Mouse (Mus musculus): ENCODE measurements around the gene Cdcp2. TPM values are rescaled to one million over a fixed set of nuclear protein-coding genes. Genes with fewer than 3 reads are reported as not detected.

The Cdcp2 gene
- total and polyA plus RNA-seq, 3 experiments = not detected

DNA sequence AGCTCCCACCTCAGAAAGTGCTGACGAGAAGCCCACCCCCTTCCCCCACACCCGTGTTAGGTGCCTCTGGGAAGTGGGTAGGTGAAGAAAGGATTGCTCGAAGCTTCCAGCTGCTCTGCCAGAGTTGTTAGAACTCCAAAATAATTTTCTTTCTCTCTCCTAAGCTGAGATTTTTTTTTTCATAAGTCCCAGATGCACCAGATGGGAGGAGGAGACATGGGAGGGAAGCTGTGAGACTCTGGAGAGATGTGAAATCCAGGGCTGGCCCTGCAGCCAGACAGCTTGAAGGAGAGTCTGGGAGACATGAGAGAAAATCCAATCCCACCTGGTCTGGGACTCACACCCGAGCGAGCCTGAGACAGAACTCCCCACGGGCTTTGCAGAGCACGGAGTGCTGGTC is 27.7 kb downstream of the Cdcp2 start:
- no peaks in the 10 kb centered on the region for H3K9me3 ChIP-seq (replicated peaks; ENCODE audit: insufficient read depth, low read length)
- no peaks in the 10 kb centered on the region for H3K79me2 ChIP-seq (ENCODE audit: control insufficient read depth, insufficient read depth, low read length, poor library complexity)
- H3K4me3 ChIP-seq (ENCODE audit: control insufficient read depth in 1 of 2, insufficient read depth in 1 of 2, low read depth in 2 of 2, low read length in 2 of 2) = no peak overlapping the region
- DNase-seq (ENCODE audit: low read depth, low spot score) = no peak
- no peak overlapping the region for H3K9ac ChIP-seq (ENCODE audit: control insufficient read depth, low read depth, low read length, poor library complexity, severe bottlenecking)
- no peak overlapping the region for H3K27ac ChIP-seq (ENCODE audit: control insufficient read depth, low read depth, low read length)
- H3K36me3 ChIP-seq (ENCODE audit: control insufficient read depth in 1 of 2, insufficient read depth in 2 of 2, low read length in 2 of 2) = no peaks in the 10 kb centered on the region; a peak in 1 of 4 replicates
- peaks cover 0 to 2% of the 10 kb centered on the region in 2 experiments; a peak in 1 of 4 replicates for H3K27me3 ChIP-seq (ENCODE audit: control insufficient read depth in 1 of 2, insufficient read depth in 2 of 2, low read length in 2 of 2)
- TF ChIP-seq USF2 (IDR thresholded peaks at IDR 0.05; ENCODE audit: borderline replicate concordance in 1 of 2, insufficient read depth in 1 of 2, low read depth in 1 of 2, low read length in 2 of 2) = no peak
- no peak for TF ChIP-seq TCF12 (IDR thresholded peaks at IDR 0.05; ENCODE audit: low read depth, low read length)
- TF ChIP-seq GATA1 (IDR thresholded peaks at IDR 0.05; ENCODE audit: low read depth, low read length) = no peak
- no peak for TF ChIP-seq SIN3A (IDR thresholded peaks at IDR 0.05; ENCODE audit: low read length)
- TF ChIP-seq NELFE (IDR thresholded peaks at IDR 0.05; ENCODE audit: low read depth, low read length) = no peak
- TF ChIP-seq POLR2AphosphoS5 (IDR thresholded peaks at IDR 0.05; ENCODE audit: borderline replicate concordance, low read depth, low read length) = no peak
- TF ChIP-seq RCOR1 (IDR thresholded peaks at IDR 0.05; ENCODE audit: low read depth, low read length) = no peak
- TF ChIP-seq HCFC1 (IDR thresholded peaks at IDR 0.05; ENCODE audit: low read depth, low read length) = no peak
- peaks cover 0 to 2% of the 10 kb centered on the region in 2 experiments; a peak in 1 of 4 replicates for H3K4me1 ChIP-seq (ENCODE audit: control insufficient read depth in 1 of 2, insufficient read depth in 2 of 2, low read length in 2 of 2)

DNA sequence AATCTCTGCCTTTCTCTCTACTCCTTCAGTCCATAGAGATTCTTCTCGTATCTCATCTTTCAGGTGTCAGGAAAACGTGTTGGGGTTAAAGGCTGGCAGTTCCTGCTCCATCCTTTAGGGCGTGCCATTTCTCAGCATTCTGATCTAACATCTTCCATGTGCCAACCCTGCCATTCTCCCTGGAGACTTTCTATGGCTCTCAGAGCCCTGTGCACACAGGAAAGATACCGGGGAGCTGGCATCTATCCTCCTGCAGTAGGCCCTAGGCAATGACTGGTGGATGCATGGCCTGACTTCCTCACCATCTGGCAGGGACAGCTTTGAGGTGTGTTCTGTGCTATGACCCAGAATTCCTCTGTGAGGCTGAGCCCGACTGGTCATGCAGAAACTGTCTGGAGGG is 28.4 kb downstream of the Cdcp2 start:
- Histone ChIP-seq H3K36me3 (ENCODE audit: control insufficient read depth in 1 of 2, insufficient read depth in 2 of 2, low read length in 2 of 2) (no peaks in the 10 kb centered on the region; a peak in 1 of 4 replicates), H3K27ac (ENCODE audit: control insufficient read depth, low read depth, low read length) (no peak overlapping the region), H3K9ac (ENCODE audit: control insufficient read depth, low read depth, low read length, poor library complexity, severe bottlenecking) (no peak overlapping the region), H3K79me2 (ENCODE audit: control insufficient read depth, insufficient read depth, low read length, poor library complexity) (no peaks in the 10 kb centered on the region), H3K4me3 (ENCODE audit: control insufficient read depth in 1 of 2, insufficient read depth in 1 of 2, low read depth in 2 of 2, low read length in 2 of 2) (no peak overlapping the region), H3K4me1 (ENCODE audit: control insufficient read depth in 1 of 2, insufficient read depth in 2 of 2, low read length in 2 of 2) (peaks cover 0 to 2% of the 10 kb centered on the region in 2 experiments; a peak in 1 of 4 replicates), H3K27me3 (ENCODE audit: control insufficient read depth in 1 of 2, insufficient read depth in 2 of 2, low read length in 2 of 2) (peaks cover 0 to 2% of the 10 kb centered on the region in 2 experiments; a peak in 1 of 4 replicates), H3K9me3 (replicated peaks; ENCODE audit: insufficient read depth, low read length) (no peaks in the 10 kb centered on the region)
- DNase-seq (ENCODE audit: low read depth, low spot score) = no peak
- TF ChIP-seq MYB (IDR thresholded peaks at IDR 0.05; ENCODE audit: low read depth, low read length) (no peak), SIN3A (IDR thresholded peaks at IDR 0.05; ENCODE audit: low read length) (no peak), SMC3 (IDR thresholded peaks at IDR 0.05; ENCODE audit: low read depth, low read length) (0 out of 2 replicates have a peak, but pooled peaks have one; percentile 14)

GRCm38 (mm10) chr4:107126389-107126788 is 29.7 kb downstream of the Cdcp2 start:
- TF ChIP-seq BHLHE40 (IDR thresholded peaks at IDR 0.05; ENCODE audit: borderline replicate concordance, low read depth, low read length) (no peak), GATA1 (IDR thresholded peaks at IDR 0.05; ENCODE audit: low read depth, low read length) (no peak), ZMIZ1 (IDR thresholded peaks at IDR 0.05; ENCODE audit: low read depth, low read length) (no peak), E2F4 (IDR thresholded peaks at IDR 0.05; ENCODE audit: borderline replicate concordance, low read depth, low read length) (no peak), ELF1 (IDR thresholded peaks at IDR 0.05; ENCODE audit: low read depth, low read length) (no peak), USF1 (IDR thresholded peaks at IDR 0.05; ENCODE audit: low read depth, low read length) (no peak), POLR2AphosphoS2 (IDR thresholded peaks at IDR 0.05; ENCODE audit: low read length) (no peak), POLR2A (IDR thresholded peaks at IDR 0.05; ENCODE audit: control insufficient read depth in 1 of 2, insufficient read depth in 1 of 2, low read depth in 1 of 2, low read length in 2 of 2, poor library complexity in 1 of 2) (no peak), RAD21 (IDR thresholded peaks at IDR 0.05; ENCODE audit: low read depth, low read length) (no peak), USF2 (IDR thresholded peaks at IDR 0.05; ENCODE audit: borderline replicate concordance in 1 of 2, insufficient read depth in 1 of 2, low read depth in 1 of 2, low read length in 2 of 2) (no peak), RCOR1 (IDR thresholded peaks at IDR 0.05; ENCODE audit: low read depth, low read length) (no peak), POLR2AphosphoS5 (IDR thresholded peaks at IDR 0.05; ENCODE audit: borderline replicate concordance, low read depth, low read length) (no peak), NELFE (IDR thresholded peaks at IDR 0.05; ENCODE audit: low read depth, low read length) (no peak), SMC3 (IDR thresholded peaks at IDR 0.05; ENCODE audit: low read depth, low read length) (no peak), KAT2A (conservative IDR thresholded peaks at IDR 0.05; ENCODE audit: low read depth, low read length) (no peak), JUND (IDR thresholded peaks at IDR 0.05; ENCODE audit: low read depth, low read length) (no peak), MXI1 (IDR thresholded peaks at IDR 0.05; ENCODE audit: low read depth, low read length) (no peak)
- Histone ChIP-seq H3K36me3 (ENCODE audit: control insufficient read depth in 1 of 2, insufficient read depth in 2 of 2, low read length in 2 of 2) (no peaks in the 10 kb centered on the region; a peak in 2 of 4 replicates), H3K4me1 (ENCODE audit: control insufficient read depth in 1 of 2, insufficient read depth in 2 of 2, low read length in 2 of 2) (peaks cover 0 to 2% of the 10 kb centered on the region in 2 experiments; a peak in 1 of 4 replicates), H3K79me2 (ENCODE audit: control insufficient read depth, insufficient read depth, low read length, poor library complexity) (no peaks in the 10 kb centered on the region), H3K4me3 (ENCODE audit: control insufficient read depth in 1 of 2, insufficient read depth in 1 of 2, low read depth in 2 of 2, low read length in 2 of 2) (no peak overlapping the region), H3K9ac (ENCODE audit: control insufficient read depth, low read depth, low read length, poor library complexity, severe bottlenecking) (no peak overlapping the region), H3K27ac (ENCODE audit: control insufficient read depth, low read depth, low read length) (no peak overlapping the region), H3K9me3 (replicated peaks; ENCODE audit: insufficient read depth, low read length) (no peaks in the 10 kb centered on the region), H3K27me3 (ENCODE audit: control insufficient read depth in 1 of 2, insufficient read depth in 2 of 2, low read length in 2 of 2) (peaks cover 0 to 2% of the 10 kb centered on the region in 2 experiments; a peak in 2 of 4 replicates)
- no peak for DNase-seq (ENCODE audit: low read depth, low spot score)
